Mouse (Mus musculus) kidney, postnatal 10 days (tissue): ENCODE results near the gene Ski.

Experiments used
- DNase-seq: peaks from one replicate; pipeline ENCODE4 v3.0.0; 2021; ENCODE audit warnings: mixed read lengths

Gene Ski

DNA sequence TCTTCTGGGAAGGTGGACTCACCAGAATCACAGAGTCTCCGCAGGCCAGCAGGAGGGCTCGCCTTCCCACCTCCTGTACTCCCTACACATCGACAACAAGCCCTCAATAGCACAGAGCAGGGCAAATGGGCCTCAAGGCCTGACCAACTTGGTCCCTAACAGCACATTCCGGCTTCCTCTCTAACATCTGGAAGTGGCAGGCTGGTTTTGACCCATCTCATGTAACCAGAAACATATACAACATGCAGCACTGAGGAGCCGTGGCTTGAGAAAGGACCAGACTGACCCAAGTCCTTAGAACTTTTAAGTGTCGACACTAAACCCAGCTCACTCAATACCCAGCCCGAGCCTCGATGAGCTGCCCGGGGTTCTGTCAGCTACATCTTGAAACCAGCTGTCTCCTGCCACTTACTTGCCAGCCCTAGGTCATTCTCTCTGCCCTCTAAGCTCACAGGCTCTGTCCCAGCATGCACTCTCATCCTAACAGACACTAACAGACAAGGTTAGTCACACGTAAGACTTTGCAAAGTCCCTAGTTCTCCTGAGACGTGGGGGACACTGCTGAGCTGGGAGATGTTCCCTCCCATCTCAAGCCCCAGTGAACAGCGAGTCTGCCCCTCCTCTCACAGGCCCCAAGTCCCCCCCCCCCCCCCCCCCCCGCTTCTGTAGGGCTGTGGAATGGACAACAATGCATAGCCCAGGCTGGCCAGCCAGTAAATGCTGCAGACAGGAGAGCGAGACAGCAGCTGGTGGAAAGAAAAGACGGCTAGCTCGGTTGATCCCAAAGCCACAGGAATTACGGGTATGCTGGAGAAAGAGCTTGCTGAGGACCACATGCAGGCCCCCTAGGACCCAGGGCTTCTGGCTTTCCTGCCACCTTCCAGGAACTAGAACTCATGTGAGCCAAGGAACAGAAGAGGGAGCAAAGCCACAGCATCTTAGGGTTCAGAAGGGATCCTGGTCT, 48.3 kb downstream of the Ski start:
- DNase-seq: peak; percentile 54

DNA sequence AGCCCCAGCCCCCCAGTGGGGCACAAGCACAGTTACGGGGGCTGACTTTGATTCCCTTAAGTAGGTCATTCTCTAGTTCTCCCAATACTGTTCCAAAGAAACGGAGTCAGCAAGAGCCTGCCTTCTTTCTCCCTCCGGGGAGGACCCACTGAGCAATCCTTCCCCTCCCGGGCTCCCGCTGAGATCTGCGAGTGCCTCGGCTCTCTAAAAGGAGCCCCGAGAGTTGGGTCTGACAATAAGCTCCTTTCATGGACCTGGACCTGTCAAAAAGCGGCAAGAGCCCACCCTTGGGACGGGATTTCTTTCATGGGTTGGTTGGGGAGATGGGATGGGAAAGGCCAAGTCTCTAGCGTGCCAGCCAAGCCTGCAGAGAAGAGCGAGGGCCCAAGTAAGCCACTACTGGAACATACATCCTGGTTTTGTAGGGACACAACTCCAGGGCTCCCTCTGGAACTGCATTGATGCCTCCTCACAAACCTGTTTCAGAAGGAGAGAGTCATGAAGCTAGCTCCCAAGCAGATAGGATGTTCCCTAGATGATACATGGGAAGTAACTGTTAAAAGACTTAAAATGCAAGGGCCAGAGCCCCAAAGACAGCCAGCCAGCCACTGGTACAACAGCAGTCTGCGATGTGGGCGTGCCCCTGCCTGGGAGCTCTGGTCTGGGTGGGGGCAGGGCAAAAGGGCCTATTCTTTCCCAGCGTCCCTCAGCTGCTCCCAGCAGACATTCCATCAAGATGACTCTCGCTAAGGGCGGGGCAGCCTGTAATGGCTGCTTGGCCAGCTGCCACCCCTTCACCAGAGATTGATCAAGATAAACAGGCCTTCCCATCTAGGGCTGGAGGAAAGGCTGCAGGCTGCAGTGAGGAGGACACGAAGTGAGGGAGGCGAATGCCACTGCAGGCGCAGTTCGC, 49.2 kb downstream of the Ski start:
- peak; percentile 98 for DNase-seq

DNA sequence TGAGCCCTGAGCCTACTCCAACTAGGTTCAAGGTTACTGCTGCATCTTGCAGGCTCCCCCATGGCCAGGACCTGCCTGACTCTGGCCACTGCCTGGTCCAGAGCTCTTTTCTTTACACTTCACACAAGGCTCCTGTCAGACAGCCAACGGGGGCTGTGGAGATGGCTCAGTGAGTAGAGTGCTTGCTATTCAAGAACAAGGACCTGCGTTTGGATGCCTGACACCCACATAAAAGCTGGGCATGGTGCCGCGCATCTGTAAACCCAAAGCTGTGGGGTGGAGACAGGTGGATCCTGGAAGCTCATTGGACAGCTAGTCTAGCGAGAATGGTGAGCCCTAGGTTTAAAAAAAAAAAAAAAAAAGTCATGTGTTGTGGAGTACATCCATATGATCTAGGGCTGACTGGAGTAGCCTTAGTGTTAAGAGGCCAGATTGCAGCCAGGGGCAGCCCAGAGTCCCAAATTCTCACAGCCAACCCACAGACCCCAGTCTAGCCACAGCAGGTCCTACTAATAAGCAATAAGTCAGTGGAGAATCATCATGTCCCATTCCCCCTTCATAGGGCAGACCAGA, 50.3 kb downstream of the Ski start:
- DNase-seq: no peak

DNA sequence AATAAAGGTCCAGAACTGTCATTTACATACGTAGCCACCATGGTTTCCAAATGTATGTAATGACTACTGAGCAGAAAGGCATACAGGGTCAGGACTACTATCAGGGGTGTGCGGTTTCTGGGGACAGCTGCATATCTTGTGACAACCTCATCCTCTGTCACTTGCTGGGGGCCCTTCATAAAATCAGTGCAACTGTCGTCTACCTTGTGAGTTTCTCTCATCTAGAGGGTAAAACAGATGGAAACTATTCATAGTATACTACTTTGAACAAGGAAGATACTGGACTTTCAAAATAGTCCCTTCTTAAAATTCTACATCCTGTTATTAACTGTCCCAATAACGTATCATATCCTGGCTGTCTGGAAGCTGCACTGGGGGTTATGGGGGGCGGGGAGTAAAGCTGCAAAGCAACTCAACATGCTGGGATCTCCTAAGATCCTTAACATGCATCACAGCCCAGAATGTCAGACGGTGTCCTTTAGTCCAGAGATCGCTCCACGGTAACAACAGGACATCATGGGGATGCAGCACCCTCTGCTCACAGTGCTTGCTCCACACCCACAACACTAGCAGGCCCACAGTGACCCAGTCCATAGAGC, 51.7 kb downstream of the Ski start:
- DNase-seq: peak; percentile 51

DNA sequence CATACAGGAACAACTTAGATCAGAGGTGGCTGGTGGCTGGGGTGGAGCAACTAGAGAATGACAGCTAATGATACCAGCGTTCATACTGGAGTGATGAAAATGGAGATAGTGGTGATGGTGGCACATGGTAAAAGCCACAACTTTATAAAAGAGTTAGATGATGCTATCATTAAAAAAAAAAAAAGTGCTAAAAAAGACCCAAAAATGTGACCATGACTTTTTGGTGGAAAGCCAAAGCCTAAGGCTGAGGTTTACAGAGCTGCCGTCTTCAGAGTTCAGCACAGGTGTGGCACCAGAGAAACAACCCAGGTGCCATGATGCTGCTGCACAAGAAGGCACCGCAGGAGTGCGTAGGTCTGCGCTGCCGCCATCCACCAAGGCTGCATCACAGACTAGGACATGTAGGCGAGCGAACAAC, 53.5 kb downstream of the Ski start:
- DNase-seq: no peak

DNA sequence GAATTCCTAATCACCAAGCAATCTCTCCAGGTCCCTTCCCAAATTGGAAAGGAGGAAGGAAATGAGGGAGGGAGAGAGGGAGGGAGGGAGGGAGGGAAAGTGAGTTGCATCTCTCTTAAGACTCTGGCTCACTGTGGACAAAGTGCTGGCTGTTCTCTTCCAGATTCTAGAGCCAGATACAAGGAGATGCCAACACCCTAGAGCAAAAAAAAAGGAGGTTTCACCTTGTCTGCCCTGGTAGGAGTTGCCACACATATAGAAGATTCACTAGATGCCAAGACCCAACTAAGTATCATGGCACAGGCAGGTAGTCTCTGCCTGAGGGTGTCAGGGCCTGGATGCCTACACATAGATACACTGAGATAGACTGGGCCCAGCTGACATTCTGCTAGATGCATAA, 56.5 kb downstream of the Ski start:
- no peak for DNase-seq

DNA sequence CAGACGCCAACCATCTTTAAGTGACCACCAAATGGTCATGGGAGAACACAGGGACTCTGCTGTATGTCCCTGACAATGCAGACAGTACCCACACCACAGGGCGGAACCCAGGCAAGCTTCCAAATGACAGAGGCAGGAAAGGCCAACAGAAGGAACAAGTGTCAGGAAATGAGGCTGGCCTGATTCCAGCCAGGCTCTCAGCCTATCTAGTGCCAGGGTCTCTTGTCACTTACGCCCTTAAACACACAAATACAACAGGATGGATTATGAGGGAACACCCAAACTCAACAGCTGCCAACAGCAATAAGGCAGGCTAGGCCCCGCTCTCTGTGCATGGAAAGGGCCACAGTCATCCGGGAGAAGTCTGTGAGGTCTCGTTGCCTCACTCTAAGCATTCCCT, 57.8 kb downstream of the Ski start:
- DNase-seq: peak; percentile 88

DNA sequence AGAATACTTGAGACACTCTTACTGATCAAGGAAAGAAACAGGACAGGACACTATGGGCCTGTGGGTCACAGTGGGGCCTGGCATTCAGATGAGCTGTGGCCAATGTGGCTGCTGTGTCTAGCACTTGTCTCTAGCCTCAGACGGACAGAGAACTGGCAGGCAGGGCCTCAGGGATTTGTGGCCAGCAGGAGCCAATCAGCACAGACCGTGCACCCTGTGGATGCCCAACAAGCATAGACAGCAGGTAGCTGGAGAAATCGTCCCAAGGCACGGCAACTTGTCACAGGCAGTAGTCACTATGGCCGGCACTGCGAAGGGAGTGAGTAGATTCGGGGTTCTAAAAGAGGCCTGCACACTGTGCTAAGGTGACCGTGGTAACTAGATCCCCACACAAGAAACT, 58.7 kb downstream of the Ski start:
- no peak for DNase-seq

DNA sequence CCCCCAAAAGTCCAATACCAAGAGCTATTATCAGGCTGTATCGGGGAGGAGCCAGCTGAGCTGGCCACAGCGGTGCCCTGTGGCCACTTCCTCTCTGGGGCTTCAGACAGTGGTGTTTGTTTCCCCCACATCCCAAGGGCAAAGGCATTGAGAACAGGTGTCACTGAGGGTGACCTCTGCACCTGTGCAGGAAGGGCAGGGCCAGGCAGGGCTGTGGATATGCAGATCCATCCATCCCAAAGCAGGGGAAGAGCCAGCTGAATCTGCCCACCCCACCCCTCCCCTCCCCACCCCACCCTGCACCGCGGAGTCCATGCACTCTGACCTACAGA, 59.1 kb downstream of the Ski start:
- DNase-seq: no peak

DNA sequence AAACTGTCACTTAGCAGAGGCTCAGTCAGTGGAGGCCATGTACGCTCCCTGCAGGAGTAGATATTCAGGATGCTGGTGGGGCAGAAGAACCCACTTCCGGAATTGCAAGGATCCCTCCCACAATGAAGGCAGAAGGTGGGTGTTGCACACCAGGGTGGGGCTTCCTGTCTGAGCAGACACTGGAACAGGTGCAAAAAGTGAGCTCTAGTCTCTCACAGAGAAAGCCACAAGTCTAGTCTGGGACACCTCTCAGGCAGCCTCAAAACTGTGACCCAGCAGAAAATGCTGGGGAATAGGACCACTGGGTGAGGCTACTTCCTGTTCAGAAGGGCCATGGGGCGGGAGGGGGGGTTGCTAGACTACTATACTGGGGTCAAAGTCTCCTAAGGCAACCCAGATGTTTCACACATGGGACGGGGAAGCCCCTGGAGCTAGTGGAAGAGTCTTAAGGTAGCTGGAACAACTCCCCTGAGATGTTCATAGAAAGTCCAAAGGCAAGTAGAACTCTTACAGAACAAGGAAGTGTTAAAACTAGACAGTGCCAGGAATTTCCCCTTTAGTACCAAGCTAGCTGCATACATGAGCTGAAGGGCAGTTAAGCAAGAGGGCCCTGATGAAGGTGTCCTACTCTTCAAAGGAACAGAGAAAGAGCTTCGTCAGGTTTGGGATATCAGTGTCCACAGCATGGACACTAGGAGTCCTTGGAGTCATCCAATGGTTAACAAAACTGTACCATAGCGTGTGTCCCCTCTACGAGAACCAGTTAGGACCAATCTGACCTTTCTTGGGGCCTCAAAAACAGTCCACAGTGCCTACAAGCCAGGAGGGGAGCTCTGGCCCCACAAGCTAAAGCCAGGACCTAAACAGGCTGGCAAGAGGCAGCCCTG, 59.7 kb downstream of the Ski start:
- DNase-seq: no peak

DNA sequence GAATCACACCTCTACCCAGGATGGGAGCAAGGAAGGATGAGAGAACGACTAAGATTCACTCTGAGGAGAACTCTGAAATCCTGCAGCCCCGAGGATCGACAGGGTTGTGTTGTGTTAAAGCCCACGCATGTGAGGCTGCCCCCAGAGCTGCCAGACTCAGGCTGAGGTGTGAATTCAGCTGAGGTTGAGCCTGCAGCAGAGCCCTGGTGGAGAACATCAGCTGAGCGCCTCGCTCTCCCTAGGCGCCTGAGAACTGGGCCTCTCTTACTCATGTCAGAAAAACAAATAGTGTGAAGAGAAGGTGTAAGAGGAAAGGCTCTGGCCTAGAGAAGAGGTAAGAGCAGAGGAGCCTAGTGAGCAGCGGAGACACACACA, 63.9 kb downstream of the Ski start:
- no peak for DNase-seq

DNA sequence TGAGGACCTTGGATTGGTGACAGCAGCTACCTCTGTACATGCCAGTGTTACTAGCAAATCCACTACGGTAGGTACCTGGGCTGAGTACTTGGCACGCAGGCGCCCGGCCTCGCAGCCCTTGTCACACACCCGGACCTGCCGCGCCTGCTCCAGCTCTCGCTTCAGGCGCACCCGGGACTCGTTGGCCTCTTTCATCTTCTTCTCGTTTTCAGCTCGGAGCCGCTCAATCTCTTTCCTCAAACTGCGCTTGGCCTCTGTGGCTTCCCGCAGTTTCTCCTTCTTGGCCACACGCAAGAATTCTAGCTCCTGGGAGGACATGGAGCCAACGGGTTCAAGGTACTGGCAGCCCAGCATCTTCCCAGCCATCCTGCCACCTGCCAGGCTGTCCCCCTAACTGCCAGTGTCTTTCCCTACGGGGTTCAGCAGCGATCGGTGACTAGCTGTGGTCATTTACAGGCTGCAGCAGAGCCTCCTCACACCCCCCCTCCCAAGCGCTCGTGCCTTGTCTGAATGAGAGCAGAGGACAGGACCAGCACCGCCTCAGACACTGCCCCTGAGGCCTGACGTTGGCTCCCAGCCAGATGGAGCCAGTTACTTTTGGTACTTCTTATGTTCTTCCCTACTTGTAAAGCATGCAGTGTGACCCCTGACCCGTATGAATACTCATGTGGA, 64.4 kb downstream of the Ski start:
- peak; percentile 55 for DNase-seq

DNA sequence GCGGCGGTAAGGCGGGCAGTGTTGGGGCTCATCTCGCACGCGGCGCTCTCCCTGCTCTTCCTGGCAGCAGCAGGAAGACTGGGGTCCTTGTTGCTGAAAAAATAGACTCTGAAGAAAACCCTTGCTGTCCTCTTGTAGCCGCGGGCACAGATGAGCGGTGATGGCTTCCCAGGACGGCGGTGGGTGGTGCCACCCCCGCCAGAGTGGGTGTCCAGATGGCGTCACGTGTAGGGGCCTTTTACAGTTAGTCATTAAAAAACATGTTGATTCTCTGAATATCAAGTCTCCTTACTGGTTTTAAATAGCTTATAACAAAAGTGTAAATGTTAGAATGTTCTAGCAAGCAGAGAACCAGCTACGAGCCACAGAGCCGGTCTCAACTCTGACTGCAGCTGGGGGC, 65.7 kb downstream of the Ski start:
- no peak for DNase-seq

DNA sequence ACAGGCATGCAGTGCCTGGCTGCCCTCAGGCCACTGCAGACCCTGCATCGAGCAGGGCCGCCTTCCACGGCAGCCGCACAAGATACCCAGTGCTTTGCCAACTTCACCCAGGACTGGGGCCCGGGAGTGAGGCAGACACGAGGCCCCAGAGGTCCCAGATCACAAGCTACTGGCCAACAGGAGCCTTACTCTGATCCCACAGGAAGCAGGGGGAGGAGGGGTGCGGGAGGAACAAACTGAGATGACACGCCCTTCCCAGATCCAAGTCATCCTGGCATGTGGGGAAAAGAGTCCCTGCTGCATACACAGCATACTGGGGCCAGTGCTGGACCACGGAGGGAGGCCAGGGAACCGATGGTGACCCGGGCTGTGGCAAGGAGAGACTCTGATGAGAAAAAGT, 67.4 kb downstream of the Ski start:
- peak; percentile 60 for DNase-seq

DNA sequence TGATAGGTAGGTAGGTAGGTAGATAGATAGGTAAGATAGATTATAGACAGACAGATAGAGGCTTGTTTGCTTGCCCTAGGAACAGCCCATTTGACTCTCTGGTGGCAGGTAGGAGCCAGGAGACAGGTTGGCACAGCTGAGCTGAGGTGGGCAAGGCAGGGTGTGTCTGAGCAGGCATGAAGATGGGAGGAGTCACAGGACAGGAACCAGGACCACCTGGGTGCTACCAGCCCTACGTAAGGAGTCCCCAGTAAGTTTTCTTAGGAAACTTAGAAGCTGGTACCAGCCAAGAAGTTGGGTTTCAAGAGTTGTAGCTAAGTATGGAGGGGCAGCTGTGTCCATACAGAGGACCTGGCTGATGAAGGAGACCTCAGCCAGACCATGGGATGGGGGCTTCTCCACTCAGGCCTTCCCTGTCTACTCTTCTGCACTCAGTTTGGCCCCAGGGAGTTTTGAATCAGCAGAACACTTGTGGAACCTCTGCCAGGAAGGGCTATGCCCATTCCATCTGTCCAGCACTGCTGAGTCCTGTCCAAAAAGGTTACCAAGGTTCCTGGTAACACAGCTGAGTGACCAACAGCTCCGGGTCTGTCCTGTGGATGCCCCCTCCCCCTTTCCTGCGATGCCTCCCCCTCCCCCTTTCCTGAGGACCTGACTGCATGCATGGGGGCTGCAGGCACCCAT, 68.9 kb downstream of the Ski start:
- no peak for DNase-seq

DNA sequence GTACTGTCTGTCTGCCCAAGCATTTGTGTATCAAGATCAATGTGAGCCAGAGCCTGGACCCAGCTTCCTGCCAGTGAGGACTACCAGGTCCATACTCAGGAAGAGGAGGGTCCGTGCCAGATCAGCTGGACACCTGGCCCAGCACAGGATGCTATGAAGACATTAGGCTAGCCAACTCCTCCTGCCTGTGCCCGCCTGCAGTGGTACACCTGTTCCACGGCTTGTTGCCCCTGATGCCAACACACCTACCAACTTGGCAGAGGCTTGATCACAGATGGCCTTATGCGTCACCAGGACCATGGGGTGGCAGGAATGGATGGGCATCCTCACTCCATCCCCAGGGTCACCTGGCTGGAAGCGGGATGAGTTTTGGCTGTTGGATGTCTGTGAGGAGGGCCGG, 69.9 kb downstream of the Ski start:
- DNase-seq: no peak

DNA sequence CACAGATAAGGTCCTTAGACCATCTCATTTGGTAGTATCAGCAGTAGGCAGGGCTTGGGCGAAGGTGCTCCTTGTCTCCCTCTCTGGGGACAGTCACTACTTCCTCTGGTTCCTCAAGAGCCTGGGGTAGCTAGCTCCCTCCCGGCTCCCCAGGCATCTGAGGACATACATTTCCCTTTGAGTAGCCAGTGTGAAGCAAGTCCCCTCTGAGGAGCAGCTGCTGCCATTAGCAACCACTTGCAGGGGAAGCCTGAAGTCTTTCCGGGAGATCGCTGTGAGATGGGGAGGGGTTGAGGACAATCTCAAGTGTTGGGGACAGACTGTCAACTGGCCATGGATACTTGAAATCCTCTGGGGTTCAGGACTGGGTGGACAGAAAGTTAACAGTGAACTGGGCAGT, 70.5 kb downstream of the Ski start:
- DNase-seq: no peak

DNA sequence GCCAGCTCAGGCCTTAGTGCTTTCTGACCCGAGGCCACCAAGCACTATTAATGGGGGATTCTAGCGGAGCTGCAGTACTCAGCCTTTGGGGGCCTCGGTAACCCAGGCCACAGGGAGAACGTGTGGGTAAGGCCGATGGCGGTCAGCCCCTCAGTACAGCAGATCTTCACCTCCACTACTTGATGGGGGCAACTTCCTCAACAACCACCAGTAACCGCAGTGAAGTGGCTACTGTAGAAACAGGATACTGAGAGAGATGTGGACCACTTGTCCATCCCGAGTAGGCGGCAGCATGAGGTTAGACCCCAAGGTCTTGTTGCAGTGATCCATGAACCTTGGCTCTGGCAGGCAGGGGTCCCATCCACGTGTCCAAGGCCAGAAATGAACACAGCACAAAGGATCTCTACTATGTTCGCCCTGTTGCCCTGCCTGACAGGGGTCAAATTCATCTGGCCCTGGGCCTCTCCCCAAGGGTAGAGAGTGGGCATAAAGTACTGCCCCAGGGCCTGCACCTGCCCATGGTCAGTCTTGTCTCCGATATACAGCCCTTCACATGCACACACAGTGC, 71.1 kb downstream of the Ski start:
- DNase-seq: no peak

DNA sequence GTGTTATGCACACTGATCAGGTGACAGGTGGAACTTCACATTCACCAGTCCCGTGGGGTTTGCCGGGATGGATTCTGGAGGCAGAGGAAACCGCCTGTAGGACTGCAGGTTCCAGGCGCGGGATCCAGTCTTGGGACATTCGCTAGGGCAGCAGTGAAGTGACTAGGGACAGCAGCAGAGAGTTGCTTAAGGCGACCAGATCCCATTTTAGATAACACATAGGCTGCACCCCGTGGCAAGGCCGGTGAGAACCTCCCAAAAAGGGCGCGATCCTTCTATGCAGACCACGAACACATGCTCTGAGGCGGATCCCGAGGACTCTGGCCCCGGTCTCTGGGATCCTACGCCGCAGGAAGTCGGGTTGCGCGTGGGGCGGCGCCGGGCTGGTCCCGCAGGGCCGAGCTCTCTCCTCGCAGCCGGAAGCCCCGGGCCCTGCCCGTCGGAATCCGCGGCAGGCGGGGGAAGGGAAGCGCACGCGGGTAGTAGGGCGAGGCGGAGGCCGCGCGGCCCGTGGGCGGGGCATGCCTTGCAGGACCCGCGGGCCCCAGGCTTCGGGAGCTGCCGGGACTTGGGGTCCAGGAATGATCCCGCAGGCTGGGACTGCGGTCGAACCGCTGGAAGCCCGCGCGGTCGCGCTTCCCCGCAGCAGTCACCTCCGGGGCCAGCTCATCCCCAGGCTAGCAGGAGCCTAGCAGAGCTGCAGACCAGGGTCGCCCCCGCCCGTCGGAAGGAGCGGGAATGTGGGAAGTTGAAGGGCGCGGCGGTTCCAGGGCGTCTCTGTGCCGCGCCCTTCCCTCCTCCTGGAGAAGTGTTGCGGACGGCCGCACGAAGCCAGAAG, 71.9 kb downstream of the Ski start:
- peak; percentile 95 for DNase-seq

DNA sequence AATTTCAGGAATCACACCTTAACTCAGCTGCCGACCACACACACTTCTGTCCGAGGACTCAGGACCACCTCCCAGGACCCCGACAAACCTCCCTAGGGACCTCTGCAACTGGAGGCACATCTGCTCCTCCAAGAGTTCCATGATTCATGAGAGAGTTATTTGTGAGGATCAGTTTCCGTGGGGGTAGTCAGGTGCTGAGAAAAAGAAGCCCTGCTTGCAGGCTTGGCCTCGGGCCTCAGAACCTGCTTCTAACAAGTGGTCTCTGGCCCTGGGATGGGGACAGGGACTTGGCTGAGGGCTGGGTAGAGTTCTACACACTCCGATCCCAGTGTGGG, 72.5 kb downstream of the Ski start:
- DNase-seq: no peak
